Mouse (Mus musculus): ENCODE measurements around the gene Dhh.

Gene Dhh

GRCm38 (mm10) chr15:98851229-98851818 lies 47.0 kb downstream of the Dhh start:
- peak in 1 of 2 experiments; percentile 6 for DNase-seq (ENCODE audit: low spot score in 2 of 2)

DNA sequence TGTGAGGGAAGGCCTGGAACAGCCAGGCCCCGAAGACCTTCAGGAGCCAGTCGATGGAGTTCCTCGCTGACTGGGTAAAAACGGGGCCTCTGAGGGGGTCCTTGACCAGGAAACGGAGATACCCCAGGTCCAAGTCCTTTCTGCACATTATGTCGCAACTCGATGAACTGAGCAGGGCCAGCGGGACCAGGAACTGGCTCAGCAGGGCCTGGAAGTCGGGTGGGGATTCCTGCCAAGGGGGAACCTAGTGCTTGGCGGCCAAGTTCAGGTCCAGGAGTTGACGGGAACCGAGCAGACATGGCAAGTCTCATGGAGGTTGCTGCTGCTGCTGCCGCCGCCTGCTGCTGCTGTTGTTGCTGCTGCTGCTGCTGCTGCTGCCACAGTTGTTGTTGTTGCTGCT lies 47.7 kb downstream of the Dhh start:
- no peak for DNase-seq (ENCODE audit: low spot score in 2 of 2)

DNA sequence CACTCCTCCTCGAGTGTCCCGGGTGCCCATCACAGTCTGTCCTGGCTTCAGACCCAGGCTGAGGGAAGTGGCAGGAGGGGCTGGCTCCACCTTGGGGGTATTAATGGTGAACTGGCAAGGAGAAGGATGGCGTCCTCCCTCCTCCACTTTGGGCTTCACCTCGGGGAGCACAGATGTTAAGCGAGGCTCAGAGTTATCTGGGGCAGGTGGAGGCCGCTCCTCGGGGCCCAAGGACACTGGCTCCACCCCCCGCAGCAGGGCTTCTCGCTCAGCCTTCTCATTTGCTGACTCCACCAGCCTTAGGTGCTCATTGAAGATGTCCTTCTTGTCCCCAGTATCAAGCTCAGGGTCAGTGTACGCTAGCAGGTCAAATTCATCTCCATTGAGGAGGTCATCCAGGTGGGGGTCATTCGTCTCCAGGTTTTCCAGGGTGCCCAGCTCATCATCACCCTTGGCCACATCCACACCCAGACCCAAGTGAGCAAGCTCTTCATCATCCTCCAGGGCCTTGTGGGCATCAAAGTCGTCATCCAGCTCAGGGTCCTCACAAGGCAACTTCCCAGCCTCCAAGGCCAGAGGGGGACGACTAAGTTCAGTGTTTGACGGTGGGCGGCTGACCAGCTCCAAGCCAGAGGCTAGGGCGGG lies 48.3 kb downstream of the Dhh start:
- DNase-seq (ENCODE audit: low spot score in 2 of 2) = no peak

- no peak for DNase-seq (ENCODE audit: low spot score in 2 of 2)
These were observed 49.2 kb downstream of the Dhh start for GRCm38 (mm10) chr15:98849165-98849564.

DNA sequence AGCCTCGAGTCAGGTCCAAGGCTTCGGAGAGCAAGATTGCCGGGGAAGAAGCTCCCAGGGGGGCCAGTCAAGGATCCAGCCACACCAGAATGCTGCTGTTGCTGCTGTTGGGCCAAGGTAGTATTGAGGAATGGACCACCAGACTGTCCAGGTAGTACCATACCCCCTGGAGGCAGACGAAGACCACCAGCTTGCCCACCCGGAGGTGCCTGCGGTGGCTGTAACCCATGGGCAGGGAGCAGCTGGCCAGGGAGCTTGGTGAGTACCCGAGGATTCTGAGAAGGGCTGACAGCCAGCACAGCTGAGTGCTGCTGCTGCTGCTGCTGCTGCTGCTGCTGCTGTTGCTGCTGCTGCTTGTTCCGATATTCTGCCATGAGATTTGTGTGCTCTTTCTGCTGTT lies 52.2 kb downstream of the Dhh start:
- DNase-seq (ENCODE audit: low spot score in 2 of 2) = no peak

GRCm38 (mm10) chr15:98845149-98845548 lies 53.2 kb downstream of the Dhh start:
- DNase-seq (ENCODE audit: low spot score in 2 of 2) = no peak

DNA sequence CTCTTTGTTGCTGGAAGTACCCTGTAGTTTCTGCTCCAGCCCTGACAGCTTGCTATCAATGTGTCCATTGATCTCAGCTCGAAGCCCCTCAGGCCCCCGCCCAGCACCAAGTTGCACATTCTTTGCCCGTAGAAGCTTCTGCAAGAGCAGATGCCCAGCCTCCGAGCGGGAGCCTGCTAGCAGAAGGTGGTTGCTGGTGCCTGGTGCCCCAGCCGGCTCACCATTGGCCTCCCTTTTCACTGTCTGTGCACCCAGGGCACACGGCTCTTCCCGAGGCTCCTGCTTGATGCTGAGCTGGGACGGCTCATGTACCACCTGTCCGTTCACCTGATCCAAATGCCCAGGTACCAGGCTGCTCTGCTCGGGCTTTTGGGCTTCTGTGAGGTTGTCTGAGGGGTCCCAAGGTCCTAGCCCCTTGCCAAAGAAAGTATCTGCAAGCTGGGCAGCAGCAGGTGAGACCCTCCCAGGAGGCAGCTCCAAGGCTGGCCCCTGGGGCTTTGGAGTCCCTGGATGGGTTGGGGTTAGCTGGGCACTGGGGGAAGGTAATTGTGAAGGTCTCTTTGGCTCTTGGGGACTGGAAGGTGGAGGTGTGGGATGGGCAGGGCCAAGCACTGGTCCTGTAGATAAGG lies 54.6 kb downstream of the Dhh start:
- no peak for DNase-seq (ENCODE audit: low spot score in 2 of 2)
